Mouse (Mus musculus) retina, embryonic 14.5 days (tissue): ENCODE data around the gene Mark1.
A peak's percentile ranks its signal among the peaks of the same experiment; 100 is the strongest.

Source experiments
- DNase-seq: peaks from one replicate; pipeline ENCODE4 v3.0.0-alpha.2; 2015; ENCODE audit warnings: low spot score

Mark1 gene

DNA sequence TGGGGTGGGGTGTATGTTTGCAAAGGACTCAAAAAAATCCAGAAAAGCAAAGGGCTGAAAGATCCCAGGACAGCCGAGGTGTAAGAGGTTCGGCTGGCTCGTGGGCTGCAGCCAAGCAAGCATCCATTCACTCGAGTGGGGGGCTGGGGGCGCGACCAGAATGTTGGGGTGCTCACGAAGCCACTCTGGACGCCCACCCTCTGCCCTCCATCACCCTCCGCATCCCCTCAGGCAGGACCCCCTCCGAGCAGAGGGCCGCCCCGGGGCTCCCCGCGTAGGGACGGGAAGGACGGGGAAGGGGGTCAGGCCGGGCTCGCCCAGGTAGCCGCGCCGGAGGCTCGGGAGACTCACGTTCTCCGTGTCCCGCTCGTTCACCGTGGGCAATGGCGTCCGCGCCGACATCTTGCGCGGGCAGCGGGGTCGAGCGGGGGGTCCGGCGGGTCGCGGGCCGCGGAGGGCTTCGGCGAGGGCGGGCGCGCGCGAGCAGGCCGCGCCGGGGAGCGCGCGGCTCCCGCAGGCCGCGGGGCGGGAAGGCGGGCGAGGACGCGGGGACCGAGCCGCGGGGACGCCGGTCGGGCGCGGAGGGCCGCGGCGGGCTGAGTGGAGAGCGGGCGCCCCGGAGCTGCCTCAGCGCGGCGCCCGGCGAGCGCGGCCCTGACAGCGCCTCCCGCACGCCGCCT is at the start of gene Mark1:
Gene Mark1 (minus strand): TSS at position 500 of the 680 bp plus-strand sequence.
- peak; percentile 50 for DNase-seq

DNA sequence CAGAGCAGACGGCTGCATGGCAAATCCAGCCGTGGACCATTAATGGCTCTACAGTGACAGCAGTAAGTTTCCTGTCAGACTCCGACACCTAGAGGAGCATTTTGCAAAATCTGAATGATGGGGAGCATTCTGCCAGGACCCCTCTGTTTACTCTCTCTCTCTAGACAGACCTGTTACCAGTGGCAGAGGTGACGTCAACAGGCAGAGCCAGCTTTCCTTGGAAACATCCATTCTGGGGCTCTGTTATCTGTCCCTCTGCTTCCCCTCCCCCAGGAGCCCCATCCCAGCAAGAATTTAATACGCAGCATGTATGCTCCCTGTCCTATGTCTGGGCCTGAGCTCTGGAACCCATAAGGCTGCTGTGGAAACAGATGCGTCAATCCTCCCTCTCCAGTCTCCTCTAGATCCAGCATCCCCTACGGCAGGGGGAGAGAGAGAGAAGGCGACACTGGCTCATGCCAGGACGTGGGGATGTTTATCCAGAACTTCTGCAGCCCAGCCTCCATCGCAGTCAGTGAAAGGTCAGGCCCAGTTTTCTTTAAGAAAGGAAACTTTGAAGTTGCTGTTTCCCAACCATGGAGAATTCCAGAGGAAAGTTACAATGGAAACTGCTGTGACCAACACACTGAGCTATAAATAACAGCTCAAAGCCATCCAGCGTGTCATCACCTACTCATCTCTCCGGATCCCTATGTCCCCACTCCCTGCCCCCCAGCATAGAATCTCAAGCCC is 48.3 kb upstream of the Mark1 start:
- no peak for DNase-seq

DNA sequence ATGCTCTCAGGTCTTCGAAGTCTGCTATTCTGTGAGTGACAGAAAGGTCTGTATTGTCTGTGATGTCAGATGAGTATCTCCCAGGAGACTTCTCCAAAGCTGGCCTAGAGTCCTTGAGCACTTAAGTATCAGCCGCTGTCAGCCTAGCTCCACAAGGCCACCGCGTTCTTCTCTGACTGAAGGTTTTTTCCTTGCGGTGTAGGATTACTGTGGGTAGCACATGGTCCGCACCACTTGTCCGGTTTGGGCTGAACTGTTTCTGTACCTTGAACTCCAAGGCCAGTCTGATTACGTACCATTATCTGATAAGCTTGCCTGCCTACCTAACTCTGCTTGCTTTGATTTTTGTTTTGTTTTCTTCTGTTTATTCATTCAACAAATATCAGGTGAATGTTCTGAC is 47.1 kb upstream of the Mark1 start:
- no peak for DNase-seq

DNA sequence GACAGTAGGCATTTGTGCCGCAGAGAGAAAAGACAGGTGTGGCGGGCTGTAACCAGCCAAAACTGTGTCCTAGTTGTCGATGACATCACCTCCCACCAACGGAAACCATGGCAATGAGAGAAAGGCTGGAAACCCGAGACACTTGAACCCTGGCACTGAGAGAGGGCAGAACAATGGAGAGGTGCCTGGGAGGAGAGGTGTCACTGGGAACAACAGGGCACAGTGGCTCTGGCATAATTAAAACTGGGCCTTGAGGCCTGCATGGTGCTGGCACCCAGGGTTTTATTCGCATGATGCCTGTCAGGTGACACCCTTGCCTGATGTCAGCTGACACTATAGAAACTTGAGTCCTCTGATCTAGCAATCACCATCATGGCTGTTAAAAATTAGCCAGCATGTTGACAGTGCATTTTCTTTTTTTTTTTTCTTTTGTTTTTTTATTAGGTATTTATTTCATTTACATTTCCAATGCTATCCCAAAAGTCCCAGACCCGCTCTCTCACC is 38.9 kb upstream of the Mark1 start:
- DNase-seq = no peak

DNA sequence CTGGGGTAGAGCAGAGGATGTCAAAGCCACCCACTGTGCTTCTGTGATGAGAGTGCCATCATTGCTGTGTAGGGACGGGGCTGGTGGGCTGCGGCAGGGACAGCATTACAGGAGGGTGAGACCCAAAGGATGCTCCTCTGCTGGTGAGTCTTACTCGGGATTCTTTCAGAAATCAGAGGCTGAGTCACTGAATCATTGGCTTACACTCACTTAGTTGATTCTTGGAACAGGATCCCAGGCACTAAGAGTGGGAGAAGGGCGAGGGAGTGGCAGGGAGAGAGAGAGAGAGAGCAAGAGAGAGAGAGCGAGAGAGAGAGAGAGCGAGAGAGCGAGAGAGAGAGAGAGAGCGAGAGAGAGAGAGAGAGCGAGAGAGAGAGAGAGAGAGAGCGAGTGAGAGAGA is 31.2 kb upstream of the Mark1 start:
- DNase-seq = no peak

DNA sequence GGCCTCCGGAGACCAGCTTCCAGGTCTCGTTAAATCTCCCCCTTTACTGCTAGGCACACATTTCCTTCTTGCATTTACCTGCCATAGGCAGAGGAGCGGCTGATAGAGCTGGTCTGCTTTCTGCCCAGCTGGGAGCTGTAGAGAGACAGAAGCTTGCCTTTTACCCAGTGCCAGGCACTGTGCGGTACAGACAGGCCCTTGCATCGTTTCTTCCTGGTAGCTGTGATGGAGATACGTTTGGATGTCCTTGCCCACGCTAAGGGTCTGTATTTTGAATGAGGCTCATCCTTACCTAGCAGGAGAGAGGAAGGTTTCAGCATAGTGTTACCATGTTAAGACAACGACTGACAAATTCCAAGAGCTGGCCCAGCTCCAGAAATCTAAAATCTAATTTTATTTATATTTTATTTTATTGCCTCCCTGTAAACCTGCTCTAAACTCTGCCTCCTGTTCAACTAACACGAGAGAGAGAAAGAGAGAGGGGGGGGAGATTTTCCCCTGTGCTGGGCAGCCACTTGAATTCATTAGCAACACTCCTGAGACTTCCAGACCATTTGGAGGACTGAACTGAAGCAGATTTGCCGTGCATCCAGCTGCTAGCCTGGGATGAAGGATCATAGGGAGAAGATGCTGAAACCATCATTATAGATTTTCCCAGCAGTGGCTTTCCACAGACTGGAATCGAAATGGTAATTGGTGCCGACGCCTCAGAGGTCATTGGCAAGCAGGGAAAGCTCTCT is 21.2 kb upstream of the Mark1 start:
- DNase-seq = peak; percentile 27

DNA sequence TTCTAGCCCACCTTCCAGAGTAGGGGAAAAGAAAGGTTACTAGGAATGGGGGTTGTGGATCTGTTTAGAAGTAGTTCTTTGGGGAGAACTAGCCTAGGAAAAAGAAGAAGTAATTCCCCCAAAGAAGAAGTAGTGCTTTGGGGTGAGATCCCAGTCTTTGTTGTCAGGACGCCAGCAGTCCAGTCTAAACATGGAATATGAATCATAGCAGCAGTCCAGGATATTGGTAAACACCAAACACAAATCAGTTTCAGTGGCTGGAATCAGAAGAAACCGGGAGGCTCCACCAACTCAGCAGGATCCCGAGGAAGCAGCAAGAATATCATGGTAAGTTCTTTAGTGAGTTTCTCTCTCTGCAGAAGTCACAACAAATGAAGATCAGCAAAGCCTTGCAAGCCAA is 13.2 kb upstream of the Mark1 start:
- DNase-seq = no peak

DNA sequence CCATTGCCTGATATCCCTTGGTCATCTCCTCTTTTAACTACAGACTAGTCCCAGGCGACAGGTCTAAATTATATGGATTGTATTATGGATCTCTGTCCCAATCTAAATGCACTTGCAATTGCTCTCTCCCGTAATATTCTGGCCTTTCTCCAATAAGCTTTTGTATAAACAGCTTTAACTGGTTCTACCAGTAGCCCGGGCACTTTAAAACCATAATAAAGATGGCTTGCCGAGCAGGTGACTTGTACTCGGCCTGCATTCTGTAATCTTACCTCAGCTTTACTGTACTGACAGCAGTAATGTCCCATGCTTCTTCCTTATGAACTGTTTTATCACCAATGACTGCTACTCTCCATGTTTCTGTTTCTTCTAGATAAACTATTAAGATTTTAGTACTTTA is 7.7 kb upstream of the Mark1 start:
- no peak for DNase-seq

DNA sequence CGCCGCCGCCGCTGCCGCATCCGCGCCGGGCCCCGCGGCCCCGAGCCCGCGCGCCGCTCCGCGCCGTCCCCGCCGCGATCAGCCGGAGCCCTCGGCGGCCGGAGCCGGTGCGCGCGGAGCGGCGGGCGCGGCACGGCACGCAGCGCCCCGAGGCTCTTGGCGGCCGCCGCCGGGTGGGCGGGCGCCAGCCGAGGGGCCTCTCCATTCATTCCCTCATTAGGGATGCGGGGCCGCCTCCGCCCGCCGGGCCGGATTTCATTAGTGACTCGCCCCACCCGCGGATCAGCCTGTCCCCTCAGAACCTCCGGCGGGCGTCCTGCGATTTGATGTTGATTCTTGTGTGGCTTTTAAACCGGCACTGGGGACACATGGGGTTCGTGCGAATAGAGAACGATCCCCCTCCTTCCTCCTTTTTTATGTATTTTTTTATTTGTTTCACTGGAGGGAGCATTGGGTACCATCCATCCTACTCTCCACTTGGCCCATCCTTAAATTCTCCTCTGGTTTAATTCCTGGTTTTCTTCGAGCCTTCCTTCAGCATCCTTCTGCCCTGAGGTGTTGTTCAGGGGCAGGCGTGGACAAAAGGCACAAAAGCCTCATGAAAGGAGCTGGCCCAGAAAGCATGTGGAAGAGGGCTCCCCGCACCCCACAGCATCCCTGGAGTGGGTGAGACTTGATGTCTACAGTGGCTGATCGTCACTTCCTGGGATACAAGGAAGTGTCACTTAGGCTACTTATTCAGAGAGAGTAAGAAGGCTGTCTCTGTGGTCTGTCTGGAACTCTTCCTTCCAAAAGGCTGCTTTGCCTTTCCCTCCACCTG is 620 bp upstream of the Mark1 start:
- DNase-seq = peak; percentile 69

DNA sequence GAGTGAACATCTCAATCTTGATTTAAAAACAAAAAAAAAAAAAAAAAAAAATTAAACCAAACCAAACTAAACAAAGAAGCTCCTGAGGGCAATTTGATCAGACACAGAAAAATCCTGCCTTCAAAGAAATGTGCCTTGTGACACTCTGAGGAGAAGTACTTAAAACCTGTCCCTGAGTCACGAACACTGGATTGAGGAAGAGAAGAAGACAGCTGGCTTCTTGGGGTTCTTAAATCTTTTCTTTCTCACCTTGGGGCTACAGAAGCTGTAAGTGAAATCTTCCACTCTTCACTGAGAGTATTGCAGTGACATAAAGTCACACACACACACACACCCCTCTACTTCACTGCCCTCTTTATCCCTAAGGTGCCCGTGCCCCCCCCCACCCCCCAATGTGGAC is 739 bp downstream of the Mark1 start:
- no peak for DNase-seq

DNA sequence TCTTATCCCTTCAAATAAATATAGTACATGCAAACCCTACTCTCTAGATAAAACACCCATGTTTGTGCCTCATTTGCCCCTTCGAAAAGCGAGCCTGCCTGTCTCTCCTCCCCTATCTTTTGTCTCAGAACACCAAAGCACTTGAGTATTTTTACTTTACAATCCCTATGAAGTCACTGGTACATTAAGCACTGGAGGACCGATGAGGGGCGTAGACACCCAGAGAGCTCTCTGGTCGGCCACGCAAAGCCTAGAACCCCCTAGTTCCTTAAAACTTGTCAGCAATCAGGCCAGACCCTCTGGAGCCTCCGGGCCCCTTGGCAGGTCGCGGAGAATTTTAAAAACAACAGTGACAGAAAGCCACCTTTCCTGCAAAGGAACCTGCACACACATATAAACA is 1.2 kb downstream of the Mark1 start:
- DNase-seq = no peak

DNA sequence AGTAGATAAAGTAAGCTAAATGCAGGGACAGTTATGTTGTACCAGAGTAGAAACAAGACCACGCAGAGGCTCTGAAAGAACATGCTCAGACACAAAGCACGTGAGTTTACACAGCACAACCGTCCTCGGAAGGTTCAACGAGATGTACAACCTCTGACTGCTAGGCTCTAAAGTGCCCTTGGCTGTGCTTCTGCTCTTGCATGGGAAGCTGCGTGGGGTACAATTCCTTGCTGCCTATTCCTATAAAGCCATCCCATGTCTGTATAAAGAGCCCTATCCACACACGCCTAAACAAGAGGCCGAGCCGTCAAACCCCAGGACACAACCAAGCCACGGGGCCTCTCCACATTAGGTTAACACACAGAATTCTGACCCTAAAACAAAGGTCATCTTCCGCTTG is 1.9 kb downstream of the Mark1 start:
- peak; percentile 20 for DNase-seq

DNA sequence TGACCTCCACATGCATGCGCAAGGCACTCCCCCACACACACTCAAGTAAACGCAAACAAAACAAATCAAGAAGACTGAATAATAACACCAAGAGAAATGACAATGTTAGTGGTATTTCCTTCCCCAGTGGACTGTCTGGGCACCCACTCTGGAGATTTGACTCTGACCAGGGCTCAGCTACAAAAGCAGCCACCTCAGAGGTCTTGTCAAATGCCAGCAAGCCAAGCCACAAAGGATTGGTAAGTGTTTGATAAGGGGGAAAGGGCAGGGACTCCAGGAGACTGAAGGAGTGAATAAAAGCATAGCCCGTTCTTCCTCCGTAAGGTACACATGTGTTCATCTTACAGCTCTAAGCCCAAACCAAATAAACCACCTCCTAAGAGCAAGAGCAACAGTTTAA is 4.0 kb downstream of the Mark1 start:
- no peak for DNase-seq

DNA sequence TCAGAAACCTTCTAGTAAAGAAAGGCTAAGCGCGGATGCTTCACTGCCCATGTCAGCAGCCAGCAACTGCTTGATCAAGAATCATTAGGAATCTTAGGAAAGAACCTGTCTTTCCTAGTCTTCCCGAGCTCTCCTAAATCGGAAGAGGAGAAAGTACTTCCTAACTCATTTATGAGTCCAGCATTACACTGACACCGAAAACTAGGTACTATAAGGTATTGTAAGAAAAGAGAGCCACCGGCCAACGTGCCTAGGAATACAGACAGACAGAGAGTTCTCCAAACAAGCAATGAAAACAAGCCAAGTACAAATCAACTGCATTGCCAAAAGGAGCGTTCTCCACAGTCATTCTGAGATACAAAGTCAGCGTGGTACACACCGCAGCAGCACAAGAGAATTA is 8.2 kb downstream of the Mark1 start:
- DNase-seq = no peak

DNA sequence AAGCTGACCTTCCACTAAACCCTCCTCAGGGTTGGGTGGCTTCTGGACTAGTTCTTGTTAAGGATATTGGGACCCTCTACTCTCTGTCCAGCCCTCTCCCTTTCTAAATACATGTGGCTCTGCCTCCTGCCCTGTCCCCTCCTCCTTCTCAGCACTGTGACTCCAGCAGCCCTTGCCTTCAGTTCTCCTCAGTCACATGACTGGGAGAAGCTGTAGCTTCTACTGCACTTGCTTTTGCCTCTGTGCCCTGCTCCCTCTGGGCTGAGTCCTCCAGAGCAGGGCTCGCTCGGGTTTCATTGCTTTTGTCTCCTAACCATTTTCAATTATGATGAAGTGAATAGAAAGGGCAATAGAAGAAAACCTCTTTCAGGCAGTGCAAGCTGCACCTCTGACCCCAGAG is 12.6 kb downstream of the Mark1 start:
- no peak for DNase-seq

DNA sequence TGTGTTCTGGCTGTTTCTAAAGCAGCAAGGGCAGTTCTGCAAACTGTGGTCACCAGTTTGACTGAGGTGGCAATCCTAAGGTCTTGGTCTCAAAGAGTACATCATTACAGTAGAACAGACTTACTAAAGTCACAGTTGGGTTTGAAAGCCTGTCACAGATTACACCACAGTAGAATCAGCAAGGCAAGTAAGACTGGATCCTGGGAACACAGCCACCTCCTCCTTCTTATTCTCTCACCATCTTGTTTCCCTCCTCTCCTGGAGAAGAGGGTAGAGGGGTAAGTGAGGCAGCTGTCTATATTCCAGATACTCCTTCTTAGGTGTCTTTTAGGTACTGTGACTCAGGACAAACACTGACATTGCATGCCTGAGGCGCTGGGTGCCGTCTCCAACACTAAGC is 14.6 kb downstream of the Mark1 start:
- no peak for DNase-seq

DNA sequence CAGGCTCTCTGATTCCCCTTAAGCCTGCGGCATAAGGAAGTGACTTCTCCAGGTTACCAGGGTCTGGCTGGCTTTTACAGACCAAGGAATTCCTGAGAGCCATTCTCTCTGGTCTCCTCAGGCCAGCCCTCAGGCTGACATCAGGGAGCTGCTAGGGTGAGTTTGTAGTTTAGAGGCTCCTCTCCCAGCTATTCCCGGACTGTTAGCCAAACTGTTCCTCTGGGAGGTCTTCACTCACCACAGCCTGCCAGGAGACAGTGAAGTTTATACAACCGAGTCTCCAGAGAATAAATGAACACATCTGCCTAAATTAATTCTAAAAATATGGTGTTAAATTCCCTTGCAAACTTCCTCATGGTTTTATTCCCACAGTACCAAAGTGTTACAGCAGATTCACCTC is 15.6 kb downstream of the Mark1 start:
- no peak for DNase-seq

DNA sequence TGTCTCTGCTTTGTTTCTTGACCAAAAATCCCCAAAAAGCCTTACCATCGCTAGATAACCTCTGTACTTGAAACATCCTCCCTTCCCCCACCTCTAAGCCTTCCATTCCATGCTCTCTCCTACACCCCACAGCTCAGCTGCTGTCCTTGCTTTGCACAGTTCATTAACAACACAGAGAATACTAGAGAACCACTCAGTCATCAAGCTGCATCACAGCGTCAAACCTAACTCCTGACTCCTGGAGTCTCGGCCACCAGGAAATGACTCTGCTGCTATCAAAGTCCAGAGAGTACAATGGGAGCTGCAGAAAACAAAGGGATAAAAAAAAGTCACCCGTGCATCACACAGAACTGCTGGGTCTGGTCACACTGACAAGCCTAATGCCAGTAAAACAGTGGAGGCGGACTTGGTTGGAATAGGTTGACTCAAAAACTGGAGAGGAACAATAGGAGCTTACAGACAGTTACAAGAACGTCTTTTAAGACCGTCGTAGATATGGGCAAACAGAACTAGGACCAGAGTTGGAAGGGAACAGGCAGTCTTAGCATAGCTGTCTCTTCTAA is 27.1 kb downstream of the Mark1 start:
- no peak for DNase-seq

DNA sequence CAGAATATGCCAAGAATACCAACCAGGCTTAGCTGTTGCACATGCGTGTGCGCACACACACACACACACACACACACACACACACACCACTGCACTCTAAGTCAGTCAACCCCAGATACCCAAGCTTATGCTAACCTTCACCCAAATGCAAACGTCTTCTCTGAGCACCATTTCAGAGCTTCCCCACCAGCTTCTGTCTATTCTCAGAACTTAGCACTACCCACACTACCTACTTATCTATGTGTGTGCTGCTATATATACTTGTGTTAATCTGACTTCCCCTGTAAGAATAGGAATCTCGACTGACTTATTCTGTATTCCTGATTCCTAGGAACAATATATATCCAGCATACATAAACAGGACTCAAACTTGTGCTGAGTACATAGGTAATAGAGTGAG is 30.0 kb downstream of the Mark1 start:
- no peak for DNase-seq

DNA sequence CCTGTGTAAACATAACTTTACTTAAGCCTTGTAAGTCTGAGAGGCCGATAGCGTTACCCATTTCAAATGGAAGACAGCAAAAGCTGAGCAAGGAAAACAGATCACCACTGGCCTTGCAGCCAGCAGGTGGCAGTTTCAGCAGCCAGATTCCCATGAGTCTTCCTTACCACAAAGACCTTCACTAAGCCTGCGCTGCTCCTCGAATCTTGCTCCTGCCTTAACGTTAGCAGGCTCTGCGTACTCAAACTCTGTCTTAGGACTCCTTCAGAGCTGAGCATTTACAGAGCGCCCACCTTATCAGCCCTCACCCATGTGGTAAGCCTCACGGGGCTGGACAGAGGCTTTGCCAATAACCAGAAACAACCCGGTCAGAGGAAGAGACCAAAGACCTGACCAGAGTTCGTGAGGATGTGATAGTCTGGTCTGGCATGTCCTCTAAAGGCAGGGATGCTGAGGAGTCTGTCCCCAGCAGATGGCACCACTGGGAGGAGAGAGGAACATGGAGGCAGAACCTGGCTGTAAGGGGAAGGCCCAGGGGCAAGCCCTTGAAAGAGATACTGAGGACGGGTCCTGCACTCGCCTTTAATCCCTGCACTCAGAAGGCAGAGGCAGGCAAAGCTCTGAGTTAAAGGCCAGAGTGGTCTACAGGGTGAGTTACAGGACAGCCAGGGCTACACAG is 33.5 kb downstream of the Mark1 start:
- peak; percentile 49 for DNase-seq

DNA sequence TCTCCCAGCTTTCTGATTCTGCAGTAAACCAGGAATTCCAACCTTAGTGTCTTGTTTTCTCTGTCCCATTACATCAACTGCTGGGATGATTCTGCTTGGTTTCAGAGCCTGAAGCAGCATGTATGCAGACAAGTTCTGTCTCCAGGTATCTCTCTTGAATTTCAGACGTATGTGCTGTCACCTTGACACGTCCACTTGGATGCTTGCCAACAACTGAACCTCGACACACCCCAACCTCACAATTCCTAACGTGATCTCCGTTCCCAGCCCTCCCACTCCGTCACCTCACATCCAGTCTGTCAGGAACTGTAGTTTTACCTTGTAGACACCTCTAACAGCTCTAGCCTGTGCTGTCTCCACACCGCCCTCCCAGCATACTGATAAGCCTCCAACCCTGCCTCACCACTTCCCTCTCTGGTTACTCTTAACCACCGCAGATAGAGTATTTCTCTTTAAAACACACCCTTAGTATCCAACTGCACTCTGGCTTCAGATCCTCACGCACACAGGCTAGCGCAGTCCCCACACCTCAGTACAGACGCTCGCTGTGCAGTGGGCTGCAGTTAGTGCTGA is 36.2 kb downstream of the Mark1 start:
- DNase-seq = no peak
